Mouse (Mus musculus) layer of hippocampus, adult 8-10 months (tissue): ENCODE results near the gene Espn. TPM values are rescaled to one million over a fixed set of nuclear protein-coding genes. Genes with fewer than 3 reads are reported as not detected.

Experiments
- DNase-seq, 2 experiments: peaks; one replicate each; pipeline ENCODE4 v3.0.0; 2022; ENCODE audit warnings: low spot score in 2 of 2
- total RNA-seq, 4 experiments: library from RNA; stranded (reverse); gene quantifications; 2 replicates each; pipeline ENCODE4 v1.2.4; 2022

Espn gene
- 1 to 10 TPM; 2.9 to 3.0 (median 3.0) TPM for total RNA-seq

- DNase-seq: no peak
These were observed at the start of gene Espn for GRCm38 (mm10) chr4:152151966-152152544. Espn (minus strand) TSS chr4:152152371.

- no peak for DNase-seq
These were observed 49.3 kb upstream of the Espn start for GRCm38 (mm10) chr4:152201492-152201891.

- DNase-seq: no peak
These were observed 47.4 kb upstream of the Espn start for GRCm38 (mm10) chr4:152199617-152200016.

GRCm38 (mm10) chr4:152197545-152197944 is 45.4 kb upstream of the Espn start:
- no peak for DNase-seq

- DNase-seq: no peak
These were observed 44.1 kb upstream of the Espn start for GRCm38 (mm10) chr4:152196276-152196675.

- no peak for DNase-seq
These were observed 42.5 kb upstream of the Espn start for GRCm38 (mm10) chr4:152194476-152195175.

- no peak for DNase-seq
These were observed 40.4 kb upstream of the Espn start for GRCm38 (mm10) chr4:152192569-152192968.

GRCm38 (mm10) chr4:152190701-152191100 is 38.5 kb upstream of the Espn start:
- no peak for DNase-seq

- no peak for DNase-seq
These were observed 38.0 kb upstream of the Espn start for GRCm38 (mm10) chr4:152190096-152190653.

- DNase-seq: no peak
These were observed 37.5 kb upstream of the Espn start for GRCm38 (mm10) chr4:152189691-152190090.

GRCm38 (mm10) chr4:152189071-152189470 is 36.9 kb upstream of the Espn start:
- DNase-seq: no peak

GRCm38 (mm10) chr4:152188651-152189050 is 36.5 kb upstream of the Espn start:
- no peak for DNase-seq

- no peak for DNase-seq
These were observed 35.0 kb upstream of the Espn start for GRCm38 (mm10) chr4:152187142-152187541.

- DNase-seq: no peak
These were observed 34.3 kb upstream of the Espn start for GRCm38 (mm10) chr4:152186205-152187082.

GRCm38 (mm10) chr4:152185510-152186204 is 33.5 kb upstream of the Espn start:
- no peak for DNase-seq

GRCm38 (mm10) chr4:152185137-152185509 is 33.0 kb upstream of the Espn start:
- DNase-seq: no peak

- no peak for DNase-seq
These were observed 32.3 kb upstream of the Espn start for GRCm38 (mm10) chr4:152184353-152185035.

- no peak for DNase-seq
These were observed 30.0 kb upstream of the Espn start for GRCm38 (mm10) chr4:152182205-152182604.

GRCm38 (mm10) chr4:152179946-152180660 is 27.9 kb upstream of the Espn start:
- no peak for DNase-seq
